Comparison of ENCODE assay signal across 10 mouse cellular contexts in genomic region chr9:99631781-99632180, GRCm38 (mm10). TPM values are rescaled to one million over a fixed set of nuclear protein-coding genes. Genes with fewer than 3 reads are reported as not detected.
DNase-seq lines count a peak whose midpoint lies in the region; ATAC-seq and TF ChIP-seq lines count a peak whose summit lies in the region.
"Had no signal": no experiment of that assay in that cellular context is flagged by ENCODE, and none has a peak within 500 bp of the region (broad histone marks: within the 10 kb centered on the region; RNA-seq: fewer than 3 reads in every experiment).

No protein-coding gene starts in this region.

- in situ Hi-C loops in Patski (cut with MboI; ENCODE audit: low pct_unique_long_range_greater_than_20kb) = no loop called here

- 41% methylated on average over 2 of the region's 2 CpGs for WGBS in heart, embryonic 10.5 days
- 28% methylated on average over 2 of the region's 2 CpGs for WGBS in hindbrain, embryonic 11.5 days
- 39% methylated on average over 2 of the region's 2 CpGs for whole genome bisulfite sequencing in limb, embryonic 13.5 days

- no peak overlapping the region for H3K9ac ChIP-seq in hindbrain, embryonic 11.5 days (ENCODE audit: low read depth, low read length)
- peak overlapping the region; percentile 35; the same call in 1 of the 2 replicates for H3K9ac ChIP-seq in limb, embryonic 13.5 days

- CTCF ChIA-PET in Patski (lab: Charles Lee) = interaction anchor here (1.2 to 2.7 kb wide), 8 partner anchors 15 to 47 kb away, joined by 3 to 23 read pairs (median 4); no protein-coding TSS in a partner anchor

- no peaks in the 10 kb centered on the region for H3K27me3 ChIP-seq in heart, embryonic 10.5 days (ENCODE audit: insufficient read depth, poor library complexity, severe bottlenecking)
- H3K27me3 ChIP-seq in Patski = no peaks in the 10 kb centered on the region
- no peaks in the 10 kb centered on the region for H3K27me3 ChIP-seq in hindbrain, embryonic 11.5 days (ENCODE audit: control insufficient read depth, insufficient read depth, low read length)
- no peaks in the 10 kb centered on the region for H3K27me3 ChIP-seq in limb, embryonic 13.5 days

- peaks cover 42% of the 10 kb centered on the region for H3K36me3 ChIP-seq in heart, embryonic 10.5 days
- no peaks in the 10 kb centered on the region; the same call in 1 of the 2 replicates for H3K36me3 ChIP-seq in hindbrain, embryonic 11.5 days (ENCODE audit: control insufficient read depth, insufficient read depth, low read length)
- peaks cover 41% of the 10 kb centered on the region for H3K36me3 ChIP-seq in limb, embryonic 13.5 days

- H3K4me2 ChIP-seq in hindbrain, embryonic 11.5 days (replicated peaks; ENCODE audit: low read depth, low read length) = peak overlapping the region; percentile 21; the same call in 1 of the 2 replicates
- peak overlapping the region; percentile 84 for H3K4me2 ChIP-seq in limb, embryonic 13.5 days (replicated peaks)

- ATAC-seq in Patski = peak; percentile 71
- ATAC-seq in hindbrain, embryonic 11.5 days (ENCODE audit: low FRiP score) = no peak
- no peak for ATAC-seq in limb, embryonic 13.5 days (ENCODE audit: low FRiP score, low read depth)

- H3K4me3 ChIP-seq in heart, embryonic 10.5 days = peak overlapping the region; percentile 16; the same call in 1 of the 2 replicates
- no peak overlapping the region for H3K4me3 ChIP-seq in hindbrain, embryonic 11.5 days (ENCODE audit: low read depth, low read length)
- no peak overlapping the region for H3K4me3 ChIP-seq in limb, embryonic 13.5 days

- peaks cover 41% of the 10 kb centered on the region for H3K4me1 ChIP-seq in heart, embryonic 10.5 days
- H3K4me1 ChIP-seq in hindbrain, embryonic 11.5 days (replicated peaks; ENCODE audit: control insufficient read depth, insufficient read depth, low read length) = peaks cover 7% of the 10 kb centered on the region; the same call in 1 of the 2 replicates
- H3K4me1 ChIP-seq in limb, embryonic 13.5 days = peaks cover 29% of the 10 kb centered on the region

- H3K9me3 ChIP-seq in heart, embryonic 10.5 days = no peaks in the 10 kb centered on the region
- no peaks in the 10 kb centered on the region for H3K9me3 ChIP-seq in hindbrain, embryonic 11.5 days (ENCODE audit: control insufficient read depth, low read length)
- no peaks in the 10 kb centered on the region for H3K9me3 ChIP-seq in limb, embryonic 13.5 days

- POLR2A ChIA-PET in Patski (lab: Charles Lee) = interaction anchor here (0.5 kb wide), 1 partner anchor 19 kb away, joined by 4 read pairs; no protein-coding TSS in a partner anchor

- TF ChIP-seq CTCF in Patski (IDR thresholded peaks at IDR 0.05) = no peak

- H3K27ac ChIP-seq in heart, embryonic 10.5 days = no peak overlapping the region
- peak overlapping the region; percentile 62; the same call in 1 of the 2 replicates for H3K27ac ChIP-seq in hindbrain, embryonic 11.5 days (ENCODE audit: low read depth, low read length)
- H3K27ac ChIP-seq in limb, embryonic 13.5 days = no peak overlapping the region

- no peak for DNase-seq in heart, embryonic 10.5 days (ENCODE audit: low spot score)
- DNase-seq in heart, adult 18-20 months = no peak
- peak; percentile 51 for DNase-seq in Patski (ENCODE audit: low read depth, low spot score)
- DNase-seq in hindbrain, embryonic 11.5 days (ENCODE audit: low spot score) = peak; percentile 41
- DNase-seq in cerebellum, adult 8-10 months = no peak
- no peak for DNase-seq in thymus, adult 18-20 months
- DNase-seq in gastrocnemius, adult 18-20 months (ENCODE audit: low spot score) = no peak

RNA-seq across cellular contexts. Expression of gene Dzip1l, which starts 2.5 kb away (rescaled TPM):
- polyA plus RNA-seq in heart, embryonic 10.5 days (2016; fragmentation: Nextera tagmentation; extraction: Ambion mirVana) = 24.0 and 26.5 TPM in 2 replicates
- 1 to 10 TPM; 3.3 to 4.3 TPM for total RNA-seq in heart, adult 18-20 months (2021)
- 27.8 TPM for polyA plus RNA-seq in Patski (2021)
- polyA plus RNA-seq in hindbrain, embryonic 11.5 days (2014; fragmentation: Nextera tagmentation; extraction: Ambion mirVana) = 12.0 and 14.5 TPM in 2 replicates
- 24.5 and 26.1 TPM in 2 replicates for polyA plus RNA-seq in limb, embryonic 13.5 days (2015; fragmentation: Nextera tagmentation; extraction: Ambion mirVana)
- total RNA-seq in gastrocnemius, adult 18-20 months (2021) = 1 to 10 TPM in 1 of 2 experiments, under 1 TPM in 1; 0.75 to 1.6 TPM

RNA-seq across cellular contexts. Expression of gene A4gnt, which starts 19.5 kb away (rescaled TPM):
- not detected in 2 replicates for polyA plus RNA-seq in heart, embryonic 10.5 days (2016; fragmentation: Nextera tagmentation; extraction: Ambion mirVana)
- total RNA-seq in heart, adult 18-20 months (2021) = not detected
- polyA plus RNA-seq in Patski (2021) = not detected
- polyA plus RNA-seq in hindbrain, embryonic 11.5 days (2014; fragmentation: Nextera tagmentation; extraction: Ambion mirVana) = not detected in 2 replicates
- not detected in 2 replicates for polyA plus RNA-seq in limb, embryonic 13.5 days (2015; fragmentation: Nextera tagmentation; extraction: Ambion mirVana)
- not detected for total RNA-seq in gastrocnemius, adult 18-20 months (2021)
- total RNA-seq: left cerebral cortex, postnatal 10 days had no signal
- polyA plus RNA-seq: C2C12 had no signal

RNA-seq across cellular contexts. Expression of gene Dbr1, which starts 56.2 kb away (rescaled TPM):
- polyA plus RNA-seq in heart, embryonic 10.5 days (2016; fragmentation: Nextera tagmentation; extraction: Ambion mirVana) = 23.2 and 32.9 TPM in 2 replicates
- total RNA-seq in heart, adult 18-20 months (2021) = 1 to 10 TPM; 5.6 to 6.9 TPM
- 18.6 TPM for polyA plus RNA-seq in Patski (2021)
- polyA plus RNA-seq in hindbrain, embryonic 11.5 days (2014; fragmentation: Nextera tagmentation; extraction: Ambion mirVana) = 27.2 and 31.8 TPM in 2 replicates
- polyA plus RNA-seq in limb, embryonic 13.5 days (2015; fragmentation: Nextera tagmentation; extraction: Ambion mirVana) = 30.1 and 30.8 TPM in 2 replicates
- total RNA-seq in gastrocnemius, adult 18-20 months (2021) = 1 to 10 TPM; 3.9 to 4.6 TPM

Comparison
In these comparisons a context has a peak if more than half of its experiments do, and no peak if none do; other contexts are left out.
1. DNase-seq: peak in Patski (single experiment) and hindbrain, embryonic 11.5 days (single experiment); none in heart, embryonic 10.5 days (single experiment), heart, adult 18-20 months (0 of 2), cerebellum, adult 8-10 months (single experiment), thymus, adult 18-20 months (0 of 2) and gastrocnemius, adult 18-20 months (single experiment).